Mouse (Mus musculus) CD8-positive naive resting alpha-beta T cell, adult 57 days (primary cell): ENCODE results near the gene Exosc6. TPM values are rescaled to one million over a fixed set of nuclear protein-coding genes. Genes with fewer than 3 reads are reported as not detected.

Source experiments
- total RNA-seq: library from RNA; stranded (reverse); gene quantifications from one replicate; pipeline ENCODE4 v1.2.4, GENCODE M21; 2023

The Exosc6 gene
- total RNA-seq = 12.5 TPM

GRCm38 (mm10) chr8:111056158-111056663 lies at the start of gene Exosc6:
Exosc6 (plus strand) TSS chr8:111056339.

GRCm38 (mm10) chr8:111031572-111031971 lies 24.6 kb upstream of the Exosc6 start, which contains the start of gene Ddx19b:
Ddx19b (minus strand) TSS chr8:111031751.

GRCm38 (mm10) chr8:111032916-111033315 lies 23.2 kb upstream of the Exosc6 start, which contains the start of gene Aars:
Aars (plus strand) TSS chr8:111033144.

GRCm38 (mm10) chr8:111092326-111092725 lies 36.2 kb downstream of the Exosc6 start, which contains the start of gene Clec18a:
Clec18a (minus strand) TSS chr8:111092426.

GRCm38 (mm10) chr8:111093865-111094718 lies 38.0 kb downstream of the Exosc6 start, which contains the start of gene Pdpr:
Pdpr (plus strand) TSS chr8:111094630.

Other genes starting within 250 kb of the Exosc6 start
- gene Cog4, start 209.7 kb upstream of the Exosc6 start, total RNA-seq = 45.7 TPM
- gene Sf3b3, start 209.6 kb upstream of the Exosc6 start, total RNA-seq = 162 TPM
- 10.4 TPM for gene Fuk, start 153.9 kb upstream of the Exosc6 start, total RNA-seq
- gene St3gal2, start 136.4 kb upstream of the Exosc6 start, total RNA-seq = 3.1 TPM
- gene Ddx19a, start 58.5 kb upstream of the Exosc6 start, total RNA-seq = 62.6 TPM
- 20.9 TPM for gene Ddx19b, start 24.6 kb upstream of the Exosc6 start, total RNA-seq
- 43.0 TPM for gene Aars, start 23.2 kb upstream of the Exosc6 start, total RNA-seq
- gene Clec18a, start 36.1 kb downstream of the Exosc6 start, total RNA-seq = not detected
- gene Pdpr, start 38.3 kb downstream of the Exosc6 start, total RNA-seq = 22.8 TPM
- gene Glg1, start 202.9 kb downstream of the Exosc6 start, total RNA-seq = 70.2 TPM
- gene Rfwd3, start 243.9 kb downstream of the Exosc6 start, total RNA-seq = 25.9 TPM